Mouse (Mus musculus) cerebellum, adult 11-12 months (tissue): ENCODE measurements around the gene Sap30bp.

Experiments used
- DNase-seq: peaks from one replicate; pipeline ENCODE4 v3.0.0; 2022

Gene Sap30bp

GRCm38 (mm10) chr11:115933108-115933746, at the start of gene Sap30bp, which contains the start of gene Recql5:
Sap30bp (plus strand) TSS chr11:115933282.
Recql5 (minus strand) TSS chr11:115933477.
- peak; percentile 97 for DNase-seq

GRCm38 (mm10) chr11:115884361-115884760, 48.7 kb upstream of the Sap30bp start:
- no peak for DNase-seq

- DNase-seq: no peak
These were observed 47.8 kb upstream of the Sap30bp start for GRCm38 (mm10) chr11:115885281-115885680.

GRCm38 (mm10) chr11:115886446-115886845, 46.6 kb upstream of the Sap30bp start:
- DNase-seq: no peak

- DNase-seq: no peak
These were observed 45.1 kb upstream of the Sap30bp start for GRCm38 (mm10) chr11:115888020-115888419.

GRCm38 (mm10) chr11:115889159-115889558, 43.9 kb upstream of the Sap30bp start:
- no peak for DNase-seq

GRCm38 (mm10) chr11:115892213-115892612, 40.9 kb upstream of the Sap30bp start:
- no peak for DNase-seq

GRCm38 (mm10) chr11:115893071-115893470, 40.0 kb upstream of the Sap30bp start:
- DNase-seq: no peak

- DNase-seq: peak; percentile 43
These were observed 38.1 kb upstream of the Sap30bp start for GRCm38 (mm10) chr11:115894755-115895520.

GRCm38 (mm10) chr11:115898446-115898845, 34.6 kb upstream of the Sap30bp start:
- DNase-seq: no peak

GRCm38 (mm10) chr11:115898886-115899285, 34.2 kb upstream of the Sap30bp start:
- peak; percentile 86 for DNase-seq

- DNase-seq: no peak
These were observed 33.4 kb upstream of the Sap30bp start, which contains the start of gene Smim5 for GRCm38 (mm10) chr11:115899486-115900266. Smim5 (plus strand) TSS chr11:115899966.

- DNase-seq: no peak
These were observed 32.3 kb upstream of the Sap30bp start for GRCm38 (mm10) chr11:115900561-115901337.

GRCm38 (mm10) chr11:115901338-115902161, 31.5 kb upstream of the Sap30bp start:
- no peak for DNase-seq

- no peak for DNase-seq
These were observed 30.9 kb upstream of the Sap30bp start for GRCm38 (mm10) chr11:115902177-115902576.

- DNase-seq: no peak
These were observed 30.3 kb upstream of the Sap30bp start for GRCm38 (mm10) chr11:115902831-115903230.

GRCm38 (mm10) chr11:115903384-115904230, 29.5 kb upstream of the Sap30bp start:
- DNase-seq: no peak

- no peak for DNase-seq
These were observed 28.7 kb upstream of the Sap30bp start for GRCm38 (mm10) chr11:115904231-115904955.

GRCm38 (mm10) chr11:115904956-115905790, 27.9 kb upstream of the Sap30bp start:
- DNase-seq: no peak
